Mouse (Mus musculus) heart, postnatal 0 days (tissue): ENCODE measurements around the gene Schip1.

ENCODE experiments used
- CTCF ChIP-seq: IDR thresholded peaks from 2 replicates; pipeline ENCODE4 v1.5.1; 2016; ENCODE audit warnings: antibody characterized with exemption, control low read depth, low read depth
- EP300 ChIP-seq: IDR thresholded peaks from 2 replicates; pipeline ENCODE4 v1.6.1; 2016; ENCODE audit warnings: antibody characterized with exemption, low read depth

DNA sequence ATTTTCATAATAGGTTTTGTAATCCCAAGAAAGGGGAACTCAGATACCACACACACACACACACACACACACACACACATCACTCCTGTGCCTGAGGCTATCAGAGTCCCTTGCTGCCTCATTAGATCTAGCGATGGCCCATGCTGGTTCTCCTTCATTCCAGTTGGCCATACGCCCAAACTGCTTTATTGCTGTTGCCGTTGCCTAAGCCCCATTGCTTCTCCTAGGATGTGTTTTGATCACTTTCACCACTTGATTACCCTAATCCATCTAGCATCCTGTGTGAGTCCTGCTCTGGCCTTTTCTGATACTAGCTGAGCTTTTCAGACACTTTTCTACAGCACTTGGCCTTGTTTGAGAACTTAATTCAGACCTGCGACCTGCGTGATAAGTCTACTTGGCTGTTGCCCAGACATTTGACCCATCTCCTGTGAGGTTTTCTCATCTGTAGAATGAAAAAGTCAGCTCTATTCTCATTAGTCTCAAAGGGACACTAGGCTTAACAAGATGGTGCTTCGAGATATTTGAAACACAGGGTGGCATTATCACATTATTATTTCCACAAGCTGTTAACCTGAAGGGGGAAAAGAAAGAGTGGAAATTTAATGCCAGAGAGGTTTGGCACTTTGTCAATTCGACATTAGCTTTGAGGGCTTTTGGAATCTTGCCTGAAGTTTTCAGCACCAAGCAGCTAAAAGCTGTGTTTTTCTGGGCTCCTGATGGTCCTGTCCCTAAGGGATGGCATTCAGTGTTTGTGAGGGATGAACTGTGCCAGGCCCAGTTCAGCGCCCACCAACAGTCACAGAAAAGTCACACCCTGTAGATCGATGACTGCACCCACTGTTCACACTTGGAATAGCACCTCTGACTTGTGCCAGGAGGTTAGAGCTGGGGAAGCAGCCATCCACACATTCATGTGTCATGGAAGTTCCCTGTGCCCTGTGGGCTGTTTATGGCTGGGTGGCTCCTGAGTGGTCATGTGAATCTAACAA, 7.1 kb downstream of the Schip1 start:
- TF ChIP-seq EP300 (no peak), CTCF (no peak)
